Mouse (Mus musculus) megakaryocyte, embryonic 14.5 days (primary cell): ENCODE results near the gene Fli1.

Experiments
- FLI1 ChIP-seq: IDR thresholded peaks from 2 replicates; pipeline ENCODE4 v1.6.1; 2012; ENCODE audit warnings: low read length, inconsistent platforms, mixed read lengths
- GATA1 ChIP-seq: IDR thresholded peaks from 3 replicates; pipeline ENCODE4 v1.6.1; 2012; ENCODE audit warnings: mixed read lengths, low read length, inconsistent platforms, borderline replicate concordance

DNA sequence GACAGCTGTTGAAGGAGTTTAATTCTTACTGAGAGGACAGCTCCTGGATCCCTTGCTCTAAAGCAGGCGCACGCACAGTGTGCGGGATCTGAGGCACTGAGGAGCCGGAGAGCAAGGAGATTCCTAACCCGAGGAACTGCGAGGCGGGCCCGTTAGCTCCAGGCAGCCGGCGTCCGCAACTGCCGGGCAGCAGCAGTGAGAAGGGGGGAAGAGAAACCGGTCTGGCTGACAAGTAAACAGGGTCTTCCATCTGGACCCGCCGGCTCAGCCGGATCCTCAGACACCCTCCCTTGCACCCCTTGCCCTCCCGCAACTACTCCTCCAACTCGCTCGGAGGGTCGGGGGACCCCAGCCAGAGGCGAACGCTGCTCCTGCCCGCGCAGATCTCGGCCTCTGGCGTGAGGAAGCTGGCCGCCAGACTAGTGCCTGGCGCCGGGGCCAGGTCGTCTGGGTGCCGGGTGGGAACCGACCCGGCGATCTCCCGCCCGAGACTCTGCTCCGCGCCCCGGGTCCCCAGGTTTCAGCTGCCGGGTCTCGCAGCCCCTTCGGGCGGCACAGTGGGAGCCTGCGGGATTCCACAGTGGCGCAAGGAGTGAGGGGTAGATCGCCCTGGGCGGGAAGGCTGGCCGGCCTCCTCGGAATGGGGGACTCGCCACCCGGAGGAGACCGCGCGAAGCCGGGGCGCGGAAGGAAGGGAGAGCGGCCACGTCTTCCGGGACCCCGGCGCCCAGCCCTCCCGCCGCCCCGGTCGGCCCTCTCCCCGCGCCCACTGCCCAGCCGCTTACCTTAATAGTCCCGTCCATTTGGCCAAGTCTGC lies 2.0 kb downstream of the Fli1 start:
- TF ChIP-seq GATA1 (no peak), FLI1 (no peak)
